Mouse (Mus musculus) midbrain, embryonic 14.5 days (tissue): ENCODE data around the gene Prmt8. TPM values are rescaled to one million over a fixed set of nuclear protein-coding genes. Genes with fewer than 3 reads are reported as not detected.

Source experiments
- ATAC-seq: fragments of 200-750 bp; cut with Nextera tagmentation; 2 replicates; pipeline ENCODE4 v1.8.0; 2017; ENCODE audit warnings: moderate number of reproducible peaks, moderate library complexity; ENCODE audit not compliant: low FRiP score, low TSS enrichment
- DNase-seq: peaks from one replicate; pipeline ENCODE4 v3.0.0-alpha.2; 2015
- H3K27ac ChIP-seq: fragments of 300-500 bp; sonication (generic); replicated peaks from 2 replicates; pipeline ENCODE4 v1.5.1; 2014; ENCODE audit warnings: mild to moderate bottlenecking, low read depth, low read length, moderate library complexity
- H3K27me3 ChIP-seq: fragments of 300-500 bp; sonication (generic); 2 replicates; pipeline ENCODE4 v1.6.1; 2014; ENCODE audit warnings: low read length, control low read depth, mixed read lengths; ENCODE audit not compliant: control insufficient read depth, insufficient read depth
- H3K36me3 ChIP-seq: fragments of 300-500 bp; sonication (generic); 2 replicates; pipeline ENCODE4 v1.6.1; 2014; ENCODE audit warnings: low read length, control low read depth; ENCODE audit not compliant: control insufficient read depth, insufficient read depth
- H3K4me1 ChIP-seq: fragments of 300-500 bp; sonication (generic); 2 replicates; pipeline ENCODE4 v1.6.1; 2014; ENCODE audit warnings: mild to moderate bottlenecking, antibody characterized with exemption, low read length, control low read depth; ENCODE audit not compliant: control insufficient read depth, insufficient read depth
- H3K4me2 ChIP-seq: fragments of 300-500 bp; sonication (generic); 2 replicates; pipeline ENCODE4 v1.6.1; 2014; ENCODE audit warnings: mild to moderate bottlenecking, low read length, moderate library complexity
- H3K4me3 ChIP-seq: fragments of 300-500 bp; sonication (generic); replicated peaks from 2 replicates; pipeline ENCODE4 v1.5.1; 2014; ENCODE audit warnings: low read depth, low read length
- H3K9ac ChIP-seq: fragments of 300-500 bp; sonication (generic); replicated peaks from 2 replicates; pipeline ENCODE4 v1.6.1; 2014; ENCODE audit warnings: mild to moderate bottlenecking, low read length, moderate library complexity
- H3K9me3 ChIP-seq: fragments of 300-500 bp; sonication (generic); 2 replicates; pipeline ENCODE4 v1.6.1; 2016; ENCODE audit warnings: low read length, control low read depth, mixed read lengths; ENCODE audit not compliant: control insufficient read depth
- WGBS: fragments of 180-500 bp; shearing (Covaris S2); extraction: QIAGEN DNeasy Blood & Tissue Kit; methylation state at CpG from one replicate; pipeline ENCODE4 v1.1.7; 2014; 5-methylcytosine and 5-hydroxymethylcytosine counted together
- polyA plus RNA-seq: library from polyadenylated mRNA; unstranded; fragments of >200 nt; fragmentation: Nextera tagmentation; extraction: Ambion mirVana; gene quantifications from 2 replicates; pipeline ENCODE4 v1.2.1, GENCODE M21; 2014

The Prmt8 gene
- polyA plus RNA-seq, result 24.9 and 28.5 TPM in 2 replicates

- H3K4me1 ChIP-seq, result peaks cover 29% of the 10 kb centered on the region
- H3K27me3 ChIP-seq, result no peaks in the 10 kb centered on the region
- H3K4me3 ChIP-seq, result peak within 1 kb of the TSS; percentile 74
- DNase-seq, result peak; percentile 76
- no peaks in the 10 kb centered on the region for H3K36me3 ChIP-seq
- whole genome bisulfite sequencing, result 1% methylated on average over 41 of the region's 42 CpGs
- peak within 1 kb of the TSS; percentile 91 for H3K4me2 ChIP-seq
- peak; percentile 53 for ATAC-seq
- H3K27ac ChIP-seq, result peak within 1 kb of the TSS; percentile 77
- no peaks in the 10 kb centered on the region for H3K9me3 ChIP-seq
- peak within 1 kb of the TSS; percentile 79 for H3K9ac ChIP-seq
Measured at GRCm38 (mm10) chr6:127769275-127770156, at the start of gene Prmt8. Gene Prmt8, minus strand, starts transcription at chr6:127769472.

- H3K9ac ChIP-seq, result no peak overlapping the region
- ATAC-seq, result no peak
- DNase-seq, result peak; percentile 56
- no peaks in the 10 kb centered on the region for H3K27me3 ChIP-seq
- H3K4me3 ChIP-seq, result no peak overlapping the region
- H3K36me3 ChIP-seq, result no peaks in the 10 kb centered on the region
- no peaks in the 10 kb centered on the region for H3K4me1 ChIP-seq
- H3K4me2 ChIP-seq, result no peak overlapping the region
- no peak overlapping the region for H3K27ac ChIP-seq
- 57% methylated on average over 9 of the region's 9 CpGs for WGBS
- no peaks in the 10 kb centered on the region for H3K9me3 ChIP-seq
Measured at GRCm38 (mm10) chr6:127803046-127803729, 33.9 kb upstream of the Prmt8 start.

DNA sequence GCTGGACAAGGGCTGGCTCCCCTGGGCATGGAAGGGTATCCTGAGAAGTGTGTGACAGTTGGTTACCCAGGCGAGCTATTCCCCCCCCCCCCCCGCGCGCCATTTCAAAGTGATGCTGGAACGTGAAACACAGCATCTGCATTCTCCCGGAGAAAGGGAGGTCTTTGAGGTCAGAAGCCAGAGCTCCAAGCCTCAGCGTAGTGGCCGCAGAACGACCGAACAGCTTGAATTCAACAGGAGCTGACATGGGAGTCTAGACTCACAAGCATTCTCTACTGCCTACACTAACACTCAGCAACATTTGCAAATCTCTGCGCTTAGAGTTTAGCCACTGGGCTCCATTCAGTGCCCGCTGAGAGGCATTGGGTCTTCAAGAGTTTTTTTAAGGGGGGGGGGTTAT is 32.9 kb upstream of the Prmt8 start:
- DNase-seq, result no peak
- 68% methylated on average over 12 of the region's 12 CpGs for WGBS
- Histone ChIP-seq H3K4me1 (no peaks in the 10 kb centered on the region), H3K27ac (no peak overlapping the region), H3K27me3 (no peaks in the 10 kb centered on the region), H3K9ac (no peak overlapping the region), H3K36me3 (no peaks in the 10 kb centered on the region), H3K4me3 (no peak overlapping the region), H3K4me2 (no peak overlapping the region), H3K9me3 (no peaks in the 10 kb centered on the region)
- no peak for ATAC-seq

- DNase-seq, result no peak
- Histone ChIP-seq H3K4me2 (no peak overlapping the region), H3K4me3 (no peak overlapping the region), H3K9ac (no peak overlapping the region), H3K36me3 (no peaks in the 10 kb centered on the region), H3K9me3 (no peaks in the 10 kb centered on the region), H3K27ac (no peak overlapping the region), H3K4me1 (no peaks in the 10 kb centered on the region), H3K27me3 (no peaks in the 10 kb centered on the region)
- no peak for ATAC-seq
- 83% methylated on average over 13 of the region's 13 CpGs for WGBS
Measured at GRCm38 (mm10) chr6:127790023-127790422, 20.8 kb upstream of the Prmt8 start.

DNA sequence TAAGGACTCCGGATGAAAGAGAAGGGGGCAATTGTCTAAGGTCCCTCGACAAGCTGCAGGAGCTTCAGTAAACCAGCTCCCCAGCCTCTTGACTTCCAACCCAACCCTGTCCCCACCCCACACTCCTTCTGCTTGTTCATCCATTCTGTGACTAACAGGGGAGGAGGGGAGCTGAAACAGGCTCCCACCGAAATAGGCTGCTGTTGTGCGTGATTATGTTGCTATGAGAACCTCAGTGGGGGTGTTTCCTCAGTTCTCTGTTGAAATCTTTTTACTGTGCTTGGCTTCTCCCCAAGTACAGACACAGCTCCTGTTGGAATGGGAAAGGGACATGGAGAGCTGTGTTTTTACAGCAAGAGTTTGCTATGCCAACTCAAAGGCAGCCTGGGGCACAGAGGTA is 1.5 kb upstream of the Prmt8 start:
- Histone ChIP-seq H3K4me3 (no peak overlapping the region), H3K4me1 (peaks cover 17% of the 10 kb centered on the region), H3K4me2 (peak overlapping the region; percentile 91; the same call in 1 of the 2 replicates), H3K27ac (no peak overlapping the region), H3K27me3 (no peaks in the 10 kb centered on the region), H3K36me3 (no peaks in the 10 kb centered on the region), H3K9me3 (no peaks in the 10 kb centered on the region), H3K9ac (no peak overlapping the region)
- DNase-seq (no peak), ATAC-seq (no peak)
- 36% methylated on average over 4 of the region's 4 CpGs for WGBS

DNA sequence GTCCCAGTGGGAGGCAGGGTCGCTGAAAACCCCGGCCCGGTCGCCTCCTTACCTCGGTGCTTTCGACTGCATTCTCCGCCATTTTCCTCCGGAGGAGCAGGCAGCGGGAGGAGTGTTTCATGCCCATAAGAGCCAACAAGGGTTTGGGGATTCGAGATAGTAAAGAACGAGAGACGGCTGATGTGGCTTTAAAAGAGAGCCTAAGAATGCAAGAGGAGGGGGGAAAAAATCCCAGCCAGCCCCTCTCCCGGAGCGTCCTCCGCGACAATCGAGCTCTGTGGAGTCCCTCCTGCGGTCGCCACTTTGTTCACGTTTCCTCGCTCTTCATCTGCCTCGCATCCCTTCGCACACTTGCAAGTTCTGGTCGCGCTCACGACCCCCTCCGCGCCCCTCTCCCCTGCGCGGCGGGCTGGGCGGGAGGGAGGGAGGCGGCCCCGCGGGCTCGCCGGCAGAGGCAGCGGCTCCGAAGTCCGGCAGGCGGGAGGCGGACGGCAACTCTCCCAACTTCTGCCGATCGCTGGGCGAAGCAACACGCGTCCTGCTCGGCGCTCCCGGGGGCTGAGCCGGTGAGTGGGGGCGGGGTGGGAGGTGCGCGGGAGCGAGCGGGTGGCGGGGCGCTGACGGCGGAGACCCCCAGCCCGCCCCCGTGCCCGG is 524 bp downstream of the Prmt8 start:
- peak overlapping the region; percentile 77 for H3K27ac ChIP-seq
- under 1% methylated on average over 50 of the region's 64 CpGs for WGBS
- H3K4me3 ChIP-seq, result peak overlapping the region; percentile 74
- ATAC-seq (peak; percentile 0; the same call in 1 of the 2 replicates), DNase-seq (peak; percentile 72)
- peak overlapping the region; percentile 91 for H3K4me2 ChIP-seq
- no peaks in the 10 kb centered on the region for H3K9me3 ChIP-seq
- no peaks in the 10 kb centered on the region for H3K27me3 ChIP-seq
- no peaks in the 10 kb centered on the region for H3K36me3 ChIP-seq
- peaks cover 29% of the 10 kb centered on the region for H3K4me1 ChIP-seq
- peak overlapping the region; percentile 79 for H3K9ac ChIP-seq

- DNase-seq (peak; percentile 76), ATAC-seq (peak; percentile 19; the same call in 1 of the 2 replicates)
- H3K9ac ChIP-seq, result peak overlapping the region; percentile 79
- under 1% methylated on average over 49 of the region's 49 CpGs for WGBS
- no peaks in the 10 kb centered on the region for H3K27me3 ChIP-seq
- H3K4me2 ChIP-seq, result peak overlapping the region; percentile 91
- H3K36me3 ChIP-seq, result no peaks in the 10 kb centered on the region
- peaks cover 27% of the 10 kb centered on the region for H3K4me1 ChIP-seq
- H3K9me3 ChIP-seq, result no peaks in the 10 kb centered on the region
- peak overlapping the region; percentile 77 for H3K27ac ChIP-seq
- H3K4me3 ChIP-seq, result peak overlapping the region; percentile 74
Measured at GRCm38 (mm10) chr6:127767706-127768493, 1.4 kb downstream of the Prmt8 start.

GRCm38 (mm10) chr6:127767201-127767705 is 2.0 kb downstream of the Prmt8 start:
- Histone ChIP-seq H3K36me3 (no peaks in the 10 kb centered on the region), H3K9me3 (no peaks in the 10 kb centered on the region), H3K27ac (peak overlapping the region; percentile 77), H3K4me2 (peak overlapping the region; percentile 91), H3K4me1 (peaks cover 26% of the 10 kb centered on the region), H3K4me3 (peak overlapping the region; percentile 74), H3K27me3 (no peaks in the 10 kb centered on the region), H3K9ac (peak overlapping the region; percentile 79)
- no peak for DNase-seq
- under 1% methylated on average over 18 of the region's 18 CpGs for WGBS
- ATAC-seq, result 0 out of 2 replicates have a peak, but pooled peaks have one; percentile 1
